Mouse (Mus musculus) megakaryocyte, embryonic 14.5 days (primary cell): ENCODE measurements around the gene Fam186a. TPM values are rescaled to one million over a fixed set of nuclear protein-coding genes. Genes with fewer than 3 reads are reported as not detected.
"Not testable (repeated sequence)": the region's sequence is repeated elsewhere in the genome, so short reads cannot be mapped to it uniquely, and the experiment has no call there.

ENCODE experiments used
- H3K27me3 ChIP-seq: replicated peaks from 2 replicates; pipeline ENCODE3; 2012; ENCODE audit warnings: inconsistent platforms
- H3K36me3 ChIP-seq: replicated peaks from 2 replicates; pipeline ENCODE3; 2012; ENCODE audit warnings: low read length, inconsistent platforms, mixed read lengths
- H3K4me1 ChIP-seq: 2 replicates; pipeline ENCODE4 v1.6.1; 2012; ENCODE audit warnings: inconsistent platforms
- H3K4me3 ChIP-seq: replicated peaks from 2 replicates; pipeline ENCODE3; 2012; ENCODE audit warnings: moderate library complexity, mild to moderate bottlenecking, inconsistent platforms
- H3K9me3 ChIP-seq: 2 replicates; pipeline ENCODE4 v1.6.1; 2012; ENCODE audit warnings: inconsistent platforms
- FLI1 ChIP-seq: IDR thresholded peaks from 2 replicates; pipeline ENCODE4 v1.6.1; 2012; ENCODE audit warnings: low read length, inconsistent platforms, mixed read lengths
- GATA1 ChIP-seq: IDR thresholded peaks from 3 replicates; pipeline ENCODE4 v1.6.1; 2012; ENCODE audit warnings: mixed read lengths, low read length, inconsistent platforms, borderline replicate concordance
- polyA plus RNA-seq: library from polyadenylated mRNA; stranded (reverse); fragments of >175 nt; gene quantifications from 2 replicates; pipeline ENCODE4 v1.2.3, GENCODE M21; 2012; ENCODE audit warnings: low replicate concordance; ENCODE audit not compliant: insufficient read depth

The Fam186a gene
- polyA plus RNA-seq, 1 experiment = not detected

GRCm38 (mm10) chr15:99904841-99905240, 62.0 kb downstream of the Fam186a start:
- H3K4me3 ChIP-seq = no peak overlapping the region
- H3K36me3 ChIP-seq = no peaks in the 10 kb centered on the region
- H3K9me3 ChIP-seq = no peaks in the 10 kb centered on the region
- TF ChIP-seq GATA1 (no peak), FLI1 (no peak)
- H3K4me1 ChIP-seq = peaks cover 5% of the 10 kb centered on the region
- peaks cover 32% of the 10 kb centered on the region for H3K27me3 ChIP-seq

GRCm38 (mm10) chr15:99904333-99904732, 62.5 kb downstream of the Fam186a start:
- Histone ChIP-seq H3K36me3 (no peaks in the 10 kb centered on the region), H3K4me3 (no peak overlapping the region), H3K27me3 (peaks cover 35% of the 10 kb centered on the region), H3K4me1 (peaks cover 5% of the 10 kb centered on the region), H3K9me3 (no peaks in the 10 kb centered on the region)
- TF ChIP-seq GATA1 (no peak), FLI1 (no peak)

GRCm38 (mm10) chr15:99903227-99903626, 63.6 kb downstream of the Fam186a start:
- TF ChIP-seq GATA1 (no peak), FLI1 (no peak)
- no peak overlapping the region for H3K4me3 ChIP-seq
- H3K4me1 ChIP-seq = peaks cover 5% of the 10 kb centered on the region
- peaks cover 34% of the 10 kb centered on the region for H3K27me3 ChIP-seq
- no peaks in the 10 kb centered on the region for H3K36me3 ChIP-seq
- no peaks in the 10 kb centered on the region for H3K9me3 ChIP-seq

- Histone ChIP-seq H3K4me3 (no peak overlapping the region), H3K27me3 (peaks cover 31% of the 10 kb centered on the region), H3K9me3 (no peaks in the 10 kb centered on the region), H3K4me1 (peaks cover 5% of the 10 kb centered on the region), H3K36me3 (no peaks in the 10 kb centered on the region)
- TF ChIP-seq FLI1 (no peak), GATA1 (no peak)
Measured at GRCm38 (mm10) chr15:99902786-99903185, 64.1 kb downstream of the Fam186a start.

GRCm38 (mm10) chr15:99896621-99897020, 70.2 kb downstream of the Fam186a start:
- Histone ChIP-seq H3K36me3 (no peaks in the 10 kb centered on the region), H3K4me3 (no peak overlapping the region), H3K27me3 (peaks cover 24% of the 10 kb centered on the region), H3K9me3 (no peaks in the 10 kb centered on the region), H3K4me1 (peaks cover 9% of the 10 kb centered on the region; the same call in 1 of the 2 replicates)
- TF ChIP-seq FLI1 (no peak), GATA1 (no peak)

- Histone ChIP-seq H3K4me3 (no peak overlapping the region), H3K27me3 (peaks cover 33% of the 10 kb centered on the region), H3K9me3 (0 out of 2 replicates have a peak, but pooled peaks cover 3% of the 10 kb centered on the region), H3K36me3 (no peaks in the 10 kb centered on the region), H3K4me1 (peaks cover 12% of the 10 kb centered on the region)
- TF ChIP-seq GATA1 = no peak
- no peak for TF ChIP-seq FLI1
Measured at GRCm38 (mm10) chr15:99891355-99891754, 75.5 kb downstream of the Fam186a start.

GRCm38 (mm10) chr15:99890412-99891236, 76.2 kb downstream of the Fam186a start:
- TF ChIP-seq GATA1 = no peak
- no peak for TF ChIP-seq FLI1

GRCm38 (mm10) chr15:99889275-99889874, 77.5 kb downstream of the Fam186a start:
- H3K4me1 ChIP-seq = peaks cover 7% of the 10 kb centered on the region
- TF ChIP-seq GATA1 = no peak
- no peak for TF ChIP-seq FLI1
- peaks cover 40% of the 10 kb centered on the region for H3K27me3 ChIP-seq
- 0 out of 2 replicates have a peak, but pooled peaks cover 3% of the 10 kb centered on the region for H3K9me3 ChIP-seq
- no peaks in the 10 kb centered on the region for H3K36me3 ChIP-seq
- H3K4me3 ChIP-seq = no peak overlapping the region

More at GRCm38 (mm10) chr15:99890412-99891236, 76.2 kb downstream of the Fam186a start:
- H3K4me3 ChIP-seq = no peak overlapping the region
- peaks cover 12% of the 10 kb centered on the region for H3K4me1 ChIP-seq
- H3K36me3 ChIP-seq = no peaks in the 10 kb centered on the region
- H3K9me3 ChIP-seq = 0 out of 2 replicates have a peak, but pooled peaks cover 3% of the 10 kb centered on the region
- H3K27me3 ChIP-seq = peaks cover 35% of the 10 kb centered on the region

- H3K36me3 ChIP-seq, H3K4me3 ChIP-seq, H3K4me1 ChIP-seq, H3K9me3 ChIP-seq: not testable (repeated sequence)
- peaks cover 39% of the 10 kb centered on the region for H3K27me3 ChIP-seq
Measured at GRCm38 (mm10) chr15:99887130-99887529, 79.7 kb downstream of the Fam186a start.

GRCm38 (mm10) chr15:99884038-99884437, 82.8 kb downstream of the Fam186a start:
- Histone ChIP-seq H3K4me1 (no peaks in the 10 kb centered on the region), H3K27me3 (peaks cover 35% of the 10 kb centered on the region), H3K9me3 (peaks cover 3% of the 10 kb centered on the region; the same call in 1 of the 2 replicates), H3K4me3 (no peak overlapping the region), H3K36me3 (no peaks in the 10 kb centered on the region)
- TF ChIP-seq GATA1 = no peak

GRCm38 (mm10) chr15:99878541-99878940, 88.3 kb downstream of the Fam186a start:
- H3K36me3 ChIP-seq = no peaks in the 10 kb centered on the region
- H3K4me1 ChIP-seq = peaks cover 15% of the 10 kb centered on the region
- TF ChIP-seq GATA1 = no peak
- TF ChIP-seq FLI1 = no peak
- H3K9me3 ChIP-seq = no peaks in the 10 kb centered on the region; the same call in 1 of the 2 replicates
- peaks cover 49% of the 10 kb centered on the region for H3K27me3 ChIP-seq
- no peak overlapping the region for H3K4me3 ChIP-seq
